Mouse (Mus musculus) lung, adult 2 months (tissue): ENCODE data around the gene Ccnjl. TPM values are rescaled to one million over a fixed set of nuclear protein-coding genes. Genes with fewer than 3 reads are reported as not detected.

ENCODE experiments used
- DNase-seq: peaks from one replicate; pipeline ENCODE4 v3.0.0; 2022
- H3K4me1 ChIP-seq: fragments of 200-500 bp; 2 replicates; pipeline ENCODE4 v1.6.1; 2011; ENCODE audit warnings: low read length; ENCODE audit not compliant: control insufficient read depth, insufficient read depth
- H3K4me3 ChIP-seq: fragments of 200-500 bp; replicated peaks from 2 replicates; pipeline ENCODE3; 2011; ENCODE audit warnings: low read depth, mild to moderate bottlenecking, control low read depth, low read length; ENCODE audit errors: extremely low read depth
- CTCF ChIP-seq: fragments of 200-500 bp; IDR thresholded peaks from 2 replicates; pipeline ENCODE4 v1.5.1; 2011; ENCODE audit warnings: mild to moderate bottlenecking, low read length, control low read depth; ENCODE audit not compliant: insufficient read depth
- POLR2A ChIP-seq: fragments of 200-500 bp; IDR thresholded peaks from 2 replicates; pipeline ENCODE4 v1.6.1; 2011; ENCODE audit warnings: low read depth, mild to moderate bottlenecking, control low read depth, low read length, borderline replicate concordance; ENCODE audit errors: extremely low read depth
- WGBS: fragments of 180-500 bp; shearing (Covaris S2); methylation state at CpG from one replicate; pipeline ENCODE4 v1.1.7; 2018; 5-methylcytosine and 5-hydroxymethylcytosine counted together
- polyA plus RNA-seq: library from polyadenylated mRNA; depleted of rRNA; stranded (reverse); fragments of >200 nt; gene quantifications from 2 replicates; pipeline ENCODE4 v1.2.3, GENCODE M21; 2012

Gene Ccnjl
- polyA plus RNA-seq, 1 experiment: 3.7 TPM

GRCm38 (mm10) chr11:43563654-43564244 lies 35.2 kb downstream of the Ccnjl start:
- WGBS: 52% methylated on average over 10 of the region's 10 CpGs
- no peak for DNase-seq
- Histone ChIP-seq H3K4me3 (no peak overlapping the region), H3K4me1 (peaks cover 3% of the 10 kb centered on the region; the same call in 1 of the 2 replicates)
- no peak for TF ChIP-seq POLR2A
- TF ChIP-seq CTCF: no peak

DNA sequence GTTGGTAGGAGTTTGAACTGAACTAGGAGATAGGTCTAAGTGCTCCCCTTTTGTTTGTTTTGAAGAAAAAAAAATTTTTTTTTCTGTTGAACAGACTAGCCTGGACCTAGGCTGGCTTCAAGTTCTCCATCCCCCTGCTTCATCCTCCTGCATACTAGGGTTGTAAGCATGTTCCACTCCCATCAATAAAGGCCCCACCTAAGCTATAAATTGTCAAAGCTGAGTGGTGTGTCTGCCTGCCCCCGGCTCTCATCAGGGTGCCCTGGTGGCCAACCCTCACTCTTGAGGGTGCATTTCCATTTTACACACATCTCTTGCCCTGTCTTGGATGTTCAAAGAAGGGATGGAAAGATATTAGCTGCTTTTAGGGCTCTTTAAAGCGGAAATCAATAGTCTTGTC lies 36.8 kb downstream of the Ccnjl start:
- DNase-seq: no peak
- Histone ChIP-seq H3K4me1 (peaks cover 16% of the 10 kb centered on the region), H3K4me3 (no peak overlapping the region)
- TF ChIP-seq CTCF: no peak
- no peak for TF ChIP-seq POLR2A
- WGBS: 62% methylated on average over 2 of the region's 2 CpGs

- Histone ChIP-seq H3K4me3 (no peak overlapping the region), H3K4me1 (peaks cover 16% of the 10 kb centered on the region)
- TF ChIP-seq CTCF: no peak
- TF ChIP-seq POLR2A: no peak
- WGBS: 49% methylated on average over 8 of the region's 8 CpGs
- DNase-seq: no peak
These were observed 37.3 kb downstream of the Ccnjl start for GRCm38 (mm10) chr11:43565852-43566251.

DNA sequence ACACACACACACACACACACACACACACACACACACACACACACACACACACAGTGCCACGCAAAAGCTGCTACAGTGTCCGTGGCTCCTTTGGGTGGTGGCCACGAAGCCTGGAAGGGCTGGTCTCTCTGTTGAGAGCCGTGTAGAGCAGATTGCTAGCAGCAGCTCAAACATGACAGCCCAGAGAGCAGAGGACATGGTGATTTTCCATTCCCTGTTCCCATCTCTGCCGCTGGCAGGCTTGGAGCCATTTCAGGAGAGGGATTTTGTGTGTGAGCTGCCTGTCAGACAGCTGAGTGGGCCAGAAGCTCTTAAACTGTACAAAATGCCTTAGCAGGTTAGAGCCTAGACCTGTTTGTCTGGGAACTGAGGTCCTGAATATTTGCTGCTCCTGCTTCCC lies 38.1 kb downstream of the Ccnjl start:
- H3K4me1 ChIP-seq: peaks cover 16% of the 10 kb centered on the region
- DNase-seq: no peak
- 50% methylated on average over 5 of the region's 5 CpGs for WGBS

GRCm38 (mm10) chr11:43568263-43568662 lies 39.7 kb downstream of the Ccnjl start:
- Histone ChIP-seq H3K4me3 (no peak overlapping the region), H3K4me1 (peaks cover 13% of the 10 kb centered on the region)
- peak; percentile 40 for DNase-seq
- 61% methylated on average over 5 of the region's 5 CpGs for WGBS
- no peak for TF ChIP-seq POLR2A
- TF ChIP-seq CTCF: peak; percentile 61

More for the DNA sequence above, 38.1 kb downstream of the Ccnjl start:
- TF ChIP-seq POLR2A: no peak
- no peak for TF ChIP-seq CTCF
- H3K4me3 ChIP-seq: no peak overlapping the region

DNA sequence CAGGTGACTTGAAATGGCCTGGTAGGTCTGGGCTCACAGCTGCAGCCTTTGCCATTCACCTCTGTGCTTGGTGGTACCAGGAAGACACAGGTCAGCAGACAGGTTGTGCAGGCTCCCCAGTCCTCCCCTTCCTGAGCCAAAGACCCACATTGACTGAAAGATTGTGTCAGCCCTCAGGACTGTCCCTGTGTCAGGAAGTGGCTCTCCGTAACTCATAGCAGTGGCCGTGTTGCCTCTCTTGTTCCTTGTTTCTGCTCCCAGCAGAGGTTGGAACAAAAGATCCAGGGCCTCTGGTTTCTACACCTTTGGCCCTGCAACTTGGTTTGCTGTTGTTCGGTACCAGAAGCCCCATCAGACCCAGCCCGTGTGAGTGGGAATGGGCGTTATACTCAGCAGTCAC lies 40.6 kb downstream of the Ccnjl start:
- no peak overlapping the region for H3K4me3 ChIP-seq
- TF ChIP-seq CTCF (no peak), POLR2A (no peak)
- peaks cover 13% of the 10 kb centered on the region for H3K4me1 ChIP-seq
- WGBS: 41% methylated on average over 5 of the region's 5 CpGs
- no peak for DNase-seq

DNA sequence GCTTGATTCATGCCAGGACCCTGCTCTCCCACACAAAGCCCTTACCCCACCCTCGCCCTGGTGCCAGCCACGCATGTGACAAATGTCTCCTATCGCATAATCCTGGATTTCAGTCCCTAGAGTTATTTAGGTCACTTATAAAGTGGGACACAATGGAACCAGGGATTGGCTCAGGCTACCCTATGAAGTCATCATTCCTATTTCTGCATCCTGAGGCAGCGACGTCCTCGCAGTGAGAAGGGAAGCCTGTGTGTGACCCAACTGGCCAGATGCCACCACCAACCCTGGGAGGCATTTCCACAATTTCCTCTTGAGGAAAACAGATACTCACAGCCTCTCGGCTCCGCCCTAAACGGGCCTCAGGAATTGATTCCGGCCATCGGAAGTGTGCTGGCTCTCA lies 41.0 kb downstream of the Ccnjl start:
- Histone ChIP-seq H3K4me1 (peaks cover 13% of the 10 kb centered on the region), H3K4me3 (no peak overlapping the region)
- 25% methylated on average over 11 of the region's 11 CpGs for WGBS
- TF ChIP-seq POLR2A (no peak), CTCF (no peak)
- peak; percentile 62 for DNase-seq

- Histone ChIP-seq H3K4me3 (no peak overlapping the region), H3K4me1 (peaks cover 5% of the 10 kb centered on the region)
- whole genome bisulfite sequencing: 20% methylated on average over 3 of the region's 3 CpGs
- no peak for DNase-seq
- TF ChIP-seq POLR2A (no peak), CTCF (no peak)
These were observed 46.4 kb downstream of the Ccnjl start for GRCm38 (mm10) chr11:43575061-43575375.

DNA sequence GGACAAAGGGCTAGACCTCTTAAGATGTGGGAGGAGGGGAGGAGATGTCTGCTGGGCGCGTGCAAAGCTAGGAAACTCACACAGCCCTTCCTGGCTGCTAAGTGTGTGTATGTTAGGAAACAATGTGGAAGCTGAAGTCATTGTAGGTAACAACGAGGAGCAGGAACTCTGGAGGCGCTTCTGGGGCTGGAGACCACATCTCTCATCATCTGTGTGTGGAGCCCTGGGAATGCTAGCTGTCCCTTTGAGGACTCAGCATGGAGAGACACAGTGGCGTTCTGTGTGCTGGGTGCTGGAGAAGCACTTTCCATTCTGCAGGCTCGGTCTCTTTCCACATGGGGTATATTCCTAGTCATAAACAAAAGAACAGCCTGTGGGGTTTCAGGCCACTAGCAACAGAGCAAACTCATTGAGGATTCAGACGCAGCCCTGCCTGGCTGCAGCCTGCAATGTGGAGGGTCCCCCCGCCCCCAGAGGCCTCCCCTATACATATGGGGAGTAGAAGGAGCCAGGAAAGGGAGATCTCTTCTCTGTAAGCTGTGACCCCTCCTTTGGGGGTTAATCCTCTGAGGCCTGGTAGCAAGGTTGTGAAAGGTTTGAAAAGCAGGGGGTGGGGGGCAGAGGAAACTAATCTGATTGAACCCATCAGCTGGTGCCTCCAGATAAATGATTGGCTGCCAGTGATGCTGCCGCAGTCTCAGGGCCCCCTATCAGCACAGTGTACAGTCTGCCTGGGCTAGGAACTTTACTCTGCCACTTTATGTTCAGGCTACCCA lies 47.0 kb downstream of the Ccnjl start:
- WGBS: 28% methylated on average over 9 of the region's 9 CpGs
- Histone ChIP-seq H3K4me1 (peaks cover 3% of the 10 kb centered on the region), H3K4me3 (no peak overlapping the region)
- DNase-seq: no peak
- TF ChIP-seq CTCF (no peak), POLR2A (no peak)

DNA sequence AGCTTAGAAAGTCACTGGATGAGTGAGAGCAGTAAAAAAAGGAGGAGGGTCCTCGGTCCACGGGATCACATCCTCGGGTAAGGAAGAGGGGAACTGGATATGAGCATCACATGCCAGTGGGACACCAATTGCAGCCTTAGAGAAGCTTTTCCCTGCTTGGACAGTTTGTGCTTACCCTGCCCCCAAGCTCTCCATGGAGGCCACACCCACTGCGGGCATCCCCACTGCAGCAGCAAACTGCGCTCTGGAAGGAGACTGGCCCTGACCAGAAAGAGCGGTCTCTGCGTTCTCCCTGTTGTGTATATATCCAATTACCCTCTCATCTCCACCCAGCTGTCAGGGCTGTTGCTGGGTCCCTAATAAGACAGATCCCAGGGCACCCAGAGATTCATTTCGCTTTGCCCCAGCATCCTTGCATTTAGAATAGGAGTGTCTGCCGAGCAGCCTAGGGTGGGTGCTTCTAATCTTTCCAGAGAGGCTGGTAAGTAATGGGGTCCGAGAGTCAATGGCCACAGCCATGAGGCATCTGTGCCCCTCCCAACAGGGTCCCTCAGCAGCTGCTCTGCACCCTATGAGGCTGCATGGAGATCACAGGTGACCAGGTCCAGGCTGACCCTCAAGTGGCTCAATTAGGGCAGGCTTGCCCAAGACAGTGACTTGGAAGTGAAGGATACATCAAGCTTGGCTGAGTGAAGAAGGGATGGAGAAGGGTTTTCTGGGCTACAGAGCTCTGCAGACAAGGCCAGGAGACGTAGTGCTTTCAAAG lies 49.3 kb downstream of the Ccnjl start:
- WGBS: 80% methylated on average over 11 of the region's 11 CpGs
- no peak overlapping the region for H3K4me3 ChIP-seq
- DNase-seq: no peak
- H3K4me1 ChIP-seq: peaks cover 3% of the 10 kb centered on the region; the same call in 1 of the 2 replicates
- TF ChIP-seq POLR2A: no peak
- no peak for TF ChIP-seq CTCF
